Mouse (Mus musculus) stomach, embryonic 16.5 days (tissue): ENCODE measurements around the gene Rps6ka1. TPM values are rescaled to one million over a fixed set of nuclear protein-coding genes. Genes with fewer than 3 reads are reported as not detected.
A peak's percentile ranks its signal among the peaks of the same experiment; 100 is the strongest.
"Not testable (repeated sequence)": the region's sequence is repeated elsewhere in the genome, so short reads cannot be mapped to it uniquely, and the experiment has no call there.

ENCODE experiments used
- ATAC-seq: fragments of 200-750 bp; cut with Nextera tagmentation; 2 replicates; pipeline ENCODE4 v1.8.0; 2017; ENCODE audit warnings: moderate number of reproducible peaks, moderate TSS enrichment; ENCODE audit not compliant: insufficient read depth, low FRiP score
- H3K27ac ChIP-seq: fragments of 300-500 bp; sonication (generic); 2 replicates; pipeline ENCODE4 v1.5.1; 2014; ENCODE audit warnings: low read length
- H3K27me3 ChIP-seq: fragments of 300-500 bp; sonication (generic); 2 replicates; pipeline ENCODE4 v1.6.1; 2014; ENCODE audit warnings: low read length, control low read depth, mixed read lengths; ENCODE audit not compliant: control insufficient read depth, insufficient read depth
- H3K36me3 ChIP-seq: fragments of 300-500 bp; sonication (generic); 2 replicates; pipeline ENCODE4 v1.6.1; 2014; ENCODE audit warnings: low read length; ENCODE audit not compliant: control insufficient read depth, insufficient read depth
- H3K4me1 ChIP-seq: fragments of 300-500 bp; sonication (generic); 2 replicates; pipeline ENCODE4 v1.6.1; 2014; ENCODE audit warnings: low read length, control low read depth, mixed read lengths; ENCODE audit not compliant: control insufficient read depth, insufficient read depth
- H3K4me2 ChIP-seq: fragments of 300-500 bp; sonication (generic); 2 replicates; pipeline ENCODE4 v1.6.1; 2014; ENCODE audit warnings: low read depth, low read length, mixed read lengths
- H3K4me3 ChIP-seq: fragments of 300-500 bp; sonication (generic); replicated peaks from 2 replicates; pipeline ENCODE4 v1.5.1; 2014; ENCODE audit warnings: mild to moderate bottlenecking, low read length
- H3K9ac ChIP-seq: fragments of 300-500 bp; sonication (generic); 2 replicates; pipeline ENCODE4 v1.6.1; 2014; ENCODE audit warnings: low read length
- H3K9me3 ChIP-seq: fragments of 300-500 bp; sonication (generic); replicated peaks from 2 replicates; pipeline ENCODE4 v1.6.1; 2016; ENCODE audit warnings: low read length, control low read depth; ENCODE audit not compliant: control insufficient read depth
- WGBS: fragments of 180-500 bp; shearing (Covaris S2); extraction: QIAGEN DNeasy Blood & Tissue Kit; methylation state at CpG from one replicate; pipeline ENCODE4 v1.1.7; 2014; 5-methylcytosine and 5-hydroxymethylcytosine counted together
- polyA plus RNA-seq: library from polyadenylated mRNA; unstranded; fragments of >200 nt; fragmentation: Nextera tagmentation; extraction: Ambion mirVana; gene quantifications from 2 replicates; pipeline ENCODE4 v1.2.1, GENCODE M21; 2015

The Rps6ka1 gene
- 69.2 and 71.8 TPM in 2 replicates for polyA plus RNA-seq

- H3K4me1 ChIP-seq: peaks cover 5% of the 10 kb centered on the region
Measured at GRCm38 (mm10) chr4:133887672-133888453, at the start of gene Rps6ka1. Gene Rps6ka1 (minus strand): TSS chr4:133887797.

GRCm38 (mm10) chr4:133931785-133932184, 44.2 kb upstream of the Rps6ka1 start:
- Histone ChIP-seq H3K4me2 (no peak overlapping the region), H3K9ac (no peak overlapping the region), H3K36me3 (no peaks in the 10 kb centered on the region), H3K4me3 (no peak overlapping the region), H3K9me3 (no peaks in the 10 kb centered on the region), H3K27me3 (no peaks in the 10 kb centered on the region), H3K27ac (no peak overlapping the region), H3K4me1 (no peaks in the 10 kb centered on the region)
- 70% methylated on average over 3 of the region's 3 CpGs for WGBS
- no peak for ATAC-seq

More at GRCm38 (mm10) chr4:133887672-133888453, at the start of gene Rps6ka1:
- Histone ChIP-seq H3K4me3 (peak within 1 kb of the TSS; percentile 78), H3K36me3 (no peaks in the 10 kb centered on the region), H3K4me2 (peak within 1 kb of the TSS; percentile 67), H3K27me3 (no peaks in the 10 kb centered on the region), H3K9ac (peak within 1 kb of the TSS; percentile 90), H3K27ac (peak within 1 kb of the TSS; percentile 92), H3K9me3 (no peaks in the 10 kb centered on the region)
- ATAC-seq: peak; percentile 85
- WGBS: under 1% methylated on average over 61 of the region's 61 CpGs

DNA sequence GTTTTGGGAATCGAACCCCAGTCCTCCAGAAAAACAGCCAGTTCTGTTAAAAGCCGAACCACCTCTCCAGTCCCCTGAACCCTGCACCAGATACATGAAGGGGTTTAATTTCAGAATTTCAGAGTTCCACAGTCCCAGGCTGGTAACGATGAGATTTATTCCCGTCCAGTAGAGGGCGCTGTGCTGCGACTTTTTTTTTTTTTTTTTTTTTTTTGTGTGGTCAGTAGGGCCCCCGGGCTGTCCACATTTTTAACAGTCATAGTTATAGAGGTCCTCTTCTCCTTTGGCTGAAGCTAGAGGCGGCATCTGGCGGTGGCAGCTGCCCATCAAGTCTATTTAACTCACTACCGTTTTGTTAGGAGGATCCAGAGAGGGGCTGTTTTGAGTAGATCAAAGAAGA, 43.8 kb upstream of the Rps6ka1 start:
- H3K4me3 ChIP-seq: no peak overlapping the region
- no peak overlapping the region for H3K4me2 ChIP-seq
- no peak for ATAC-seq
- H3K27ac ChIP-seq: no peak overlapping the region
- H3K4me1 ChIP-seq: no peaks in the 10 kb centered on the region
- no peaks in the 10 kb centered on the region for H3K9me3 ChIP-seq
- H3K36me3 ChIP-seq: no peaks in the 10 kb centered on the region
- WGBS: 18% methylated on average over 10 of the region's 10 CpGs
- no peak overlapping the region for H3K9ac ChIP-seq
- no peaks in the 10 kb centered on the region for H3K27me3 ChIP-seq

DNA sequence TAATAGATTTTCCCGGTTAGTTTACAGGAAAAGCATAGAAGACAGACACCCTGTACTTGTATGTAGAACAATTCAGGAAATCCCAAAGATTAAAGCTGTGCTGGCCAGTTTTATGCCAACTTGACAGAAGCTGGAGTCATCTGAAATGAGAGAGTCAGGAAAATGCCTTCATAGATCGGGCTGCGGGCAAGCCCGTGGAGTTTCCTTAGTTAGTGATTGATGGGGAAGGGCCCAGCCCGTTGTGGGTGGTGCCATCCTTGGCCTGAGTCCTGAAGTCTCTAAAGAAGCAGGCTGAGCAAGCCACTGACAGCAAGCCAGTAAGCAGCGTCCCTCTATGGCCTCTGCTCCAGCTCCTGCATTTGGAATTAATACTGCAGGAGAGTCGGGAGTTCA, 41.7 kb upstream of the Rps6ka1 start:
- H3K27ac ChIP-seq: 0 out of 2 replicates have a peak overlapping the region, but pooled peaks have one; percentile 1
- no peak for ATAC-seq
- WGBS: 13% methylated on average over 7 of the region's 7 CpGs
- peak overlapping the region; percentile 22 for H3K4me2 ChIP-seq
- no peak overlapping the region for H3K9ac ChIP-seq
- H3K4me3 ChIP-seq: no peak overlapping the region
- H3K27me3 ChIP-seq: no peaks in the 10 kb centered on the region
- no peaks in the 10 kb centered on the region for H3K4me1 ChIP-seq
- no peaks in the 10 kb centered on the region for H3K9me3 ChIP-seq
- no peaks in the 10 kb centered on the region for H3K36me3 ChIP-seq

DNA sequence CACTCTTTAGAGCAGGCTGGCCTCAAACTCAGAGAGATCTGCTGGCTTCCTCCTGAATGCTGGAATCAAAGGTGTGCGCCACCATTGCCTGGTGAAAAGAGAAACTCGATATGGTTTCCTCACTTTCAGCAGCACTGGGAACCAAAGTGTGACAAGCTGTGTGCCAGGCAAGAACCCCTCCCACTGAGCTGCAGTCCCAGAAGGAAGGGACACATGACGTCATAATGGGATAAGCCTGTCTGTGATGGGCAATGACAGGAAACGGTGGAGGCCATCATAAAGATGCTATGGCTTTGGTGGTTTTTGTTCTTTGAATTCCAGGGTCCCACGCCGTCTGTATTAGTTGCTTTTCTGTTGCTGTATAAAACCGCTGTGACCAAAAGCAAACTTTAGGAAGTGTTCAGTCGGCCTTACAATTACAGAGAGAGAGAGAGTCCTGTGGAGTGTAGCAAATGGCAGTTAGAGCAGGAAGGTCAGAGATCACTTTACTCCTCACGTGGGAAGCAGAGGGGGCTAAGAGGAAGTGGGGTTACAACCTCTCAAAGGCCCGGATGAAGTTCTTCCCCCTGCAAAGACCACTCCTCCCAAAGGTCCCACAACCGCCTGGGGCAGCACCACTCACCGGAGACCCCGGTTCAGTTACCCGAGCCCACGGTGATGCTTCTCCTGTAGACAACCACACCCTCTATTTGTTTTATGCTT, 41.1 kb upstream of the Rps6ka1 start:
- no peaks in the 10 kb centered on the region for H3K27me3 ChIP-seq
- H3K4me3 ChIP-seq: no peak overlapping the region
- 0 out of 2 replicates have a peak overlapping the region, but pooled peaks have one; percentile 1 for H3K27ac ChIP-seq
- H3K9me3 ChIP-seq: no peaks in the 10 kb centered on the region
- ATAC-seq: no peak
- WGBS: 35% methylated on average over 15 of the region's 15 CpGs
- H3K4me1 ChIP-seq: no peaks in the 10 kb centered on the region
- no peaks in the 10 kb centered on the region for H3K36me3 ChIP-seq
- no peak overlapping the region for H3K9ac ChIP-seq
- peak overlapping the region; percentile 22 for H3K4me2 ChIP-seq

DNA sequence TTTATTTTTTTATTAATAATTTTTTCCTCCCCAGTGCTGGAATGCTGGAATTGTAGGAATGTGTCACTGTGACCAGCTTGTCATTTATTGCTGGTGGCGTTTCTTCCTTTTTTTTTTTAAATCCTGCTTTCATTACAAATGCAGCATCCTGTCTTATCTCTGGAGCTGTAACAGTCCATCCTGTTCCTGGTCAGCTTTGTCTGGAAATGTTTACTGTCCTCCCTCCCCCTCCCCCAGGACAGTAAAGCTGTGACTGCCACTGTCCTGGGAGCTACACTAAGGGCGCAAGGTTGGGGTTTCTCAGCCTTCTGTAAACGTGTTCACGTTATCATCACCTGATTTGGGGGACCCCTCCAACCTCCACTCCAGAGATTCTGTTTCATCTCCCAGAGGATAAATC, 37.6 kb upstream of the Rps6ka1 start:
- Histone ChIP-seq H3K9me3 (no peaks in the 10 kb centered on the region), H3K27me3 (no peaks in the 10 kb centered on the region), H3K4me2 (no peak overlapping the region), H3K4me1 (no peaks in the 10 kb centered on the region), H3K36me3 (no peaks in the 10 kb centered on the region), H3K4me3 (no peak overlapping the region), H3K9ac (no peak overlapping the region), H3K27ac (no peak overlapping the region)
- WGBS: 58% methylated on average over 4 of the region's 4 CpGs
- no peak for ATAC-seq

- no peak overlapping the region for H3K9ac ChIP-seq
- H3K4me3 ChIP-seq: no peak overlapping the region
- H3K4me1 ChIP-seq: no peaks in the 10 kb centered on the region
- H3K4me2 ChIP-seq: no peak overlapping the region
- 85% methylated on average over 5 of the region's 5 CpGs for WGBS
- H3K36me3 ChIP-seq: no peaks in the 10 kb centered on the region
- H3K27me3 ChIP-seq: no peaks in the 10 kb centered on the region
- ATAC-seq: no peak
- H3K9me3 ChIP-seq: no peaks in the 10 kb centered on the region
- no peak overlapping the region for H3K27ac ChIP-seq
Measured at GRCm38 (mm10) chr4:133923743-133924142, 36.1 kb upstream of the Rps6ka1 start.

DNA sequence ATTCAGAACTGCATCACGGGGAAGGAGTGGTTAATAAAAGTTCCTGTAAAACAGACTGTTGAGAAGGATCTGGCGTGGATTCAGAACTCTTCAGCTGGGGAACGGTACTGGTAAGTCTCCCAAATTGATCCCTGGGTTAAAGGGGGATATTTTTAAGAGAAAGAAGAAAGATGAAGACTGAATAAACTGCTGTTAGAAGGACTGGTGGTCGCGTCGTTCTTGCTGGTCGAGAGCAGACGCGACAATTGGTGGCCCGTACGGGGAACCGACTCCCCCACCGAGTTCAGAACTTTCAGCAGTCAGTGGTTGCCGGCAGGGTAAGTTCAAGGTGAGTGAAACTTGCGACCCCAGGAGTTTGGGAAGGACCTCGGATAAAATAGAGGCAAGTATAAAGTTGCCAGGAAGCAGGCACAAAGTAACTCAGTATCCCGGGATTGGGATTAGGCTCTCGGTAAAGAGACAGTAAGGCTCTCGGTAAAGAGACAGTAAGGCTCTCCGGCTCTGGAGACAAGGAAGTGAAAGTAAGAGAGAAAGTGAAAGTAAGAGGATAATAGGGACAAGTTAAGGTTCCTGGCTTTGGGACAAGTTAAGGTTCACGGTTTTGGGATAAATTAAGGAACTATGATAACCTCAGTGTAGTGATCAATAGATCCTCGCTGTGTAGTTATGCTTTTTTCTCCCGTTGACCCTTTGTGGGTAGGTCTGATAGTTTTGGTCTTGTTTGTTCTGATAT, 30.7 kb upstream of the Rps6ka1 start:
- not testable (repeated sequence) for ATAC-seq, H3K4me2 ChIP-seq, H3K27me3 ChIP-seq, H3K9me3 ChIP-seq, H3K4me1 ChIP-seq, H3K4me3 ChIP-seq, H3K9ac ChIP-seq, H3K27ac ChIP-seq, H3K36me3 ChIP-seq
- WGBS: 86% methylated on average over 14 of the region's 23 CpGs

DNA sequence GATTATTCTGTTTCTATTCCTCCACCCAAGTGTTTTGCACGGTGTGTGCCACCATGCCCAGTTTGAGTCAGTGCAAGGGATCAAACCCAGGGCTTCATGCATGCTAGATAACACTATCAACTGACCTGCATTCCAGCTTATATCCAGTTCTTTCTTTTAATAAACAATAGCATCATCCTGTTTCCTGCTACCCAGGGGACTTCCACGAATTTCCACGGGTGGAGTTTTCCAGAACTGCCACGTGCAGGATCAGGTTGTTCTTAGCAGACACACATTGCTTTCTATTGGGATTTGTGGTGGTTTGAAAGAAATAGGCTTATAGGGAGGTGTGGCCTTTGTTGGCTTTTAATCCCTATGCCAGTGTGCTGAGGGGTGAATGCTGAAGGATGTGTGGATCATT, 24.4 kb upstream of the Rps6ka1 start:
- no peak overlapping the region for H3K4me2 ChIP-seq
- no peak overlapping the region for H3K9ac ChIP-seq
- WGBS: 70% methylated on average over 4 of the region's 4 CpGs
- no peaks in the 10 kb centered on the region for H3K27me3 ChIP-seq
- no peaks in the 10 kb centered on the region for H3K36me3 ChIP-seq
- peaks cover 9% of the 10 kb centered on the region; the same call in 1 of the 2 replicates for H3K4me1 ChIP-seq
- ATAC-seq: no peak
- no peaks in the 10 kb centered on the region for H3K9me3 ChIP-seq
- no peak overlapping the region for H3K27ac ChIP-seq
- H3K4me3 ChIP-seq: no peak overlapping the region
